Mouse (Mus musculus): ENCODE results near the gene Hip1.

- TF ChIP-seq CTCF (IDR thresholded peaks at IDR 0.05; ENCODE audit: low read depth, low read length) (no peak), GATA1 (IDR thresholded peaks at IDR 0.05; ENCODE audit: borderline replicate concordance, low read length) (no peak), POLR2AphosphoS5 (IDR thresholded peaks at IDR 0.05; ENCODE audit: insufficient replicate concordance, low read depth, low read length) (no peak)
Measured at GRCm38 (mm10) chr5:135468280-135468679, 76.6 kb downstream of the Hip1 start.
